Mouse (Mus musculus): Measurements from ENCODE around the gene Zfp326. TPM values are rescaled to one million over a fixed set of nuclear protein-coding genes. Genes with fewer than 3 reads are reported as not detected.
A peak's percentile ranks its signal among the peaks of the same experiment; 100 is the strongest.

Gene Zfp326
- polyA plus RNA-seq (2015; fragmentation: Nextera tagmentation; extraction: Ambion mirVana) = 21.5 and 24.8 TPM in 2 replicates

DNA sequence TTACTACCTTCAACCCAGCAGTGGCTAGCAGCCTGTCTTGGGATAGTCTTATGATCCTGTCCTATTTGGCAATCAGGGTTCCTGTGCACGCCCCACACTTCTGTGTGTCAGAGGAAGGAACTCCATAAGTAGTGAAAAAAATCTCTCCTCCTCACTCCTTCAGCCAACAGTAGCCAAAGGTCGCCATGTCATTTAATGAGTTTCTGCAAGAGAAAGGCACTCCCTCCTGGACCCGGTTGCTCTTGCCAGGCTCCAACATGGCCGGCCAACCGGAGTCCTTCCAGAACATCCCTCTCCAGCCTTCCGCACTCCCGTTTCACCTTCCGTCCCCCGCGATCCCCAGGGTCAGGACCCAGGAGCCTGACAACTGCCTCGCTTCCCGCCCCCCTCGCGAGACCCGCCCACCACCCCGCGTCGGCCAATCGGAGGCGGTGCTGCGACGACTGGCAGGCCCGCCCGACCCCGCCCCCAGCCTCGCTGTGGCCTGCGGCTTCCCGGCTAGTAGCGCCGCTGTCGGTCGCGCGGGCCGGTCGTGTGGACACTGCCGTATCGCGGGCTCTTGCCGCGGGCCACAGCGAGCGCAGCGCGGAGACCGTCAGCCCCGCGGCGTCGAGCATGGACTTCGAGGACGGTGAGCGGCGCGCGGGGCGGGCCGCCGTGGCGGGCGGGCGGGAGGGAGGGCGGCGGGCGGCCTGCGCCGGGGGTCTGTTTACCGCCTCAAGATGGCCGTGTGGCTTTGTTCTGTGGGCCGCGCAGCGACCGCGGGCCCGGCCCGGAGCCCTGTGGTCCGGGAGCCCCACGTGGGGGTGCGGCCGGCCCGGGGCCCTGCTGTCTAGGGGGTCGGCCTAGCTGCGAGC lies at the start of gene Zfp326:
TSS of gene Zfp326 (plus strand) at position 498 of the 857 bp plus-strand sequence.
- peak within 1 kb of the TSS; percentile 98 for H3K9ac ChIP-seq (ENCODE audit: low read length)
- ATAC-seq (replicated peaks; ENCODE audit: extremely low read depth, insufficient read depth, low FRiP score) = peak; percentile 95
- peak within 1 kb of the TSS; percentile 85 for H3K27ac ChIP-seq (ENCODE audit: low read length)
- H3K4me1 ChIP-seq (ENCODE audit: control insufficient read depth, insufficient read depth, low read length) = peaks cover 19% of the 10 kb centered on the region
- H3K4me2 ChIP-seq (ENCODE audit: low read depth, low read length) = peak within 1 kb of the TSS; percentile 71
- no peaks in the 10 kb centered on the region for H3K9me3 ChIP-seq (replicated peaks; ENCODE audit: control insufficient read depth, low read length)
- H3K27me3 ChIP-seq (ENCODE audit: control insufficient read depth, insufficient read depth, low read length) = no peaks in the 10 kb centered on the region
- 1% methylated on average over 71 of the region's 83 CpGs for WGBS
- H3K4me3 ChIP-seq (ENCODE audit: low read length) = peak within 1 kb of the TSS; percentile 94
- H3K36me3 ChIP-seq (ENCODE audit: control insufficient read depth, insufficient read depth) = no peaks in the 10 kb centered on the region

DNA sequence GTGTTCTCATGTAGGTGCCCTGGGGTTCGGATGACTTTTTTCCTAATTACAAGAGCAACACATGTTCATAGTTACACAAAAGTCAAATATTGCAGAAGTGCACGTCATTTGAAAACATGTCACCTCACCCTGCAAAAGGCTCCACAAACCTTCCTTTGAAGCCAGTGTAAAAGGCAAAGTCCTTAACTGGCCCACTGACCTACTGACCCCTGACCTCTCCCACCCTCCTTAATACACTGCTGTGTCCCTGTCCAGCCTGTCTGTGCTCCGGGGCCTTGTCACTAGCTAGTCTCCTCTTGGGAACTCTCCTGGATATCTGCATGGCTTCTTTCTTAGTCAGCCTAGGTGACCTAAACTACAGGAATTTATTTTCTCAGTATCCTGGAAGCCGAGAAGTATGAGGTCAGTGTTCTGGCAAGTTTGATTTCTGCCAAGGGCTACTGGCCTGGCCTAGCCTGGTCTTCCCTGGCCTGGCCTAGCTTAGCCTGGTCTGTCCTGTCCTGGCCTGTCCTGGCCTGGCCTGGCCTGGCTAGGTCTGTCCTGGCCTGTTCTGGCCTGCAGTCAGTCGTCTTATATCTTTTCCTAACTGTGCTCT lies 49.4 kb upstream of the Zfp326 start:
- H3K9ac ChIP-seq (ENCODE audit: low read length) = no peak overlapping the region
- 80% methylated on average over 5 of the region's 5 CpGs for WGBS

DNA sequence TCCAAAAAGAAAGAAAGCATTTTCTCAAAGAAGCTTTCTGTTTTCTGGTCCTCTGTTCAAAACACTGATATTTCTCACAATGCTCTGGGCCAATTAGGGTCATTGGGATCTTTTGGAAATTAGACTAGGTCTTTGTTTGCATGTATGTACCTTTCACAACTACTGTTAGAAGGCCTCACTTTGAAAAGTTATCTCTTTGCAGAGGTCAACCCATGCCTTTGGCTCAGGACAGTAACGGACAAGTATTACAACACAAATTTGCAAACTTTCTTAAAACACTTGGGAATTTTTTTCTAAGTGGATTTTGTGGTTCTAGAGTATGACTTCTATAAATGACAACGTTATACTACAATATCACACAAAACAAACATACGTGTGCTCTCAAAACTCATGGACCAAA lies 48.3 kb upstream of the Zfp326 start:
- no peak overlapping the region for H3K4me2 ChIP-seq (ENCODE audit: low read depth, low read length)
- peaks cover 27% of the 10 kb centered on the region for H3K4me1 ChIP-seq (ENCODE audit: control insufficient read depth, insufficient read depth, low read length)
- no peak for ATAC-seq (replicated peaks; ENCODE audit: extremely low read depth, insufficient read depth, low FRiP score)
- H3K27me3 ChIP-seq (ENCODE audit: control insufficient read depth, insufficient read depth, low read length) = no peaks in the 10 kb centered on the region
- no peak overlapping the region for H3K9ac ChIP-seq (ENCODE audit: low read length)
- no peak overlapping the region for H3K27ac ChIP-seq (ENCODE audit: low read length)
- H3K4me3 ChIP-seq (ENCODE audit: low read length) = no peak overlapping the region
- H3K9me3 ChIP-seq (replicated peaks; ENCODE audit: control insufficient read depth, low read length) = no peaks in the 10 kb centered on the region
- no peaks in the 10 kb centered on the region for H3K36me3 ChIP-seq (ENCODE audit: control insufficient read depth, insufficient read depth)
- WGBS = 93% methylated on average over 3 of the region's 3 CpGs

More for the DNA sequence above, 49.4 kb upstream of the Zfp326 start:
- Histone ChIP-seq H3K36me3 (ENCODE audit: control insufficient read depth, insufficient read depth) (no peaks in the 10 kb centered on the region), H3K4me2 (ENCODE audit: low read depth, low read length) (no peak overlapping the region), H3K27ac (ENCODE audit: low read length) (no peak overlapping the region), H3K4me3 (ENCODE audit: low read length) (no peak overlapping the region), H3K27me3 (ENCODE audit: control insufficient read depth, insufficient read depth, low read length) (no peaks in the 10 kb centered on the region), H3K9me3 (replicated peaks; ENCODE audit: control insufficient read depth, low read length) (no peaks in the 10 kb centered on the region), H3K4me1 (ENCODE audit: control insufficient read depth, insufficient read depth, low read length) (peaks cover 27% of the 10 kb centered on the region)
- ATAC-seq (replicated peaks; ENCODE audit: extremely low read depth, insufficient read depth, low FRiP score) = no peak

DNA sequence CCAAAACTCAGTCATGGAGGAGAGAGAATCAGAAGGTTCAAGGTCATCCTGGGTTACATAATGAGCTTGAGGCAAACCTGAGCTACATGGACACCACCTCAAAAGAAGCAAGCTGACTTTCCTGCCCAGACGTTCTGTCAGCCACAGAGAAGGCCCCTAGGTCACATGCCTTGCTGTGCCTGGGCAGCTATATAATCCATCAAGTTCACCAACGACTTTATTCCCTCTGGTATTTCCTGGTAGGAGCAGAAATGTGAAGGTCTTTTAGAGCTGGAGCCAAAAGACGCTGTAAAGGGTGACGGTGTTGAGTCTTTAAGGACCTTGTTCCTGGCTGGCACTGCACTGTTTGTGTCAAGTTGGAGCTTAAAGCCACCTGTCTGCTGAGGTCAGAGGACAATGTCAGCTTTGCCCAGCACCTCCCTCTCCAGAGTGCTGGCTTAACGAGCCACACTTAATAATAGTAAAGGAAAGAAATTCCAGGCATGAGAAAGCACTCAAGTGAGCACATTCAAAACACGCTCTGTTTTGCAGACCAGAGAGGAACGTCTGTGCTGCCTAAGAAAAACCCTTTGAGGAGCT lies 47.3 kb upstream of the Zfp326 start:
- H3K4me3 ChIP-seq (ENCODE audit: low read length) = no peak overlapping the region
- 29% methylated on average over 7 of the region's 7 CpGs for WGBS
- peaks cover 23% of the 10 kb centered on the region for H3K4me1 ChIP-seq (ENCODE audit: control insufficient read depth, insufficient read depth, low read length)
- no peak overlapping the region for H3K9ac ChIP-seq (ENCODE audit: low read length)
- H3K4me2 ChIP-seq (ENCODE audit: low read depth, low read length) = no peak overlapping the region
- no peaks in the 10 kb centered on the region for H3K36me3 ChIP-seq (ENCODE audit: control insufficient read depth, insufficient read depth)
- no peak for ATAC-seq (replicated peaks; ENCODE audit: extremely low read depth, insufficient read depth, low FRiP score)
- H3K9me3 ChIP-seq (replicated peaks; ENCODE audit: control insufficient read depth, low read length) = no peaks in the 10 kb centered on the region
- H3K27me3 ChIP-seq (ENCODE audit: control insufficient read depth, insufficient read depth, low read length) = no peaks in the 10 kb centered on the region
- peak overlapping the region; percentile 27; the same call in 1 of the 2 replicates for H3K27ac ChIP-seq (ENCODE audit: low read length)

DNA sequence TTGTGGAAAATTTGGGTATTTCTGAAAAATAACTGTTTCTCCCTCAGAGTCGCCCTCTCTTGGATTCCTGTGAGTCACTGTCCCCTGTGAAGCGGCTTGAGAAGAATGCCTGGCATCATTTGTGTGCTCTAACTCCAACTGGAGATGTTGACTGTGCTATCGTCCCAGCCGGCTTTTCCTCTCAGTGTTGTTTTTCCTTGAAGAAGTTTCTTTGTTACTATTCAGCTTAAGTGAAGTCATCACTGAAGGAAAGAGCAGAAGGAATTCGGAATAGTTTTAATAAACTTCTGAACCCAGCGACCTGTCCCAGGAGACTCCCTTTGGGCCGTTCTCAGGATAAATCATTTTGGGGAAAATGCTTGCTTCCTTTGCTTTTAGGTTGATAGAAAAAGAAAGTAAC lies 44.2 kb upstream of the Zfp326 start:
- WGBS = 68% methylated on average over 7 of the region's 7 CpGs

DNA sequence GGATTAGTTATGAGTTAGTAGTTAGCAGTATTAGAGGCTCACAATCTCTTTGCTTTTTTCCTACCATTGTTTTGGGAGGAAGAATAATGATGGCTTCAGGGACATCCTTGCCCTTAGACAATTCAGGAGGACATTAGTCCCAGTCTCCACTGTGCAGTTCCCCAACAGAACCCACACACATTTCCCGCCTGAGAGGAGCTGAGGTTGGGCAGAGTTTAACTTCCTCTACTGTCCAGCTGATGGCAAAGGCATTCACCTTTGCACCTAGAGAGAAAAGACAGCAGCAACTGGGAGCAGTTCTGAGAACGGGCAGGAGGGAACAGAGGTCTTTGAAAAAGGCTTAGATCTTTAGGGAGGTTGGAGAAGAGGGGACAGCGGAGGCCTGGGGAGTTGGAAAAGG lies 42.4 kb upstream of the Zfp326 start:
- Histone ChIP-seq H3K4me2 (ENCODE audit: low read depth, low read length) (no peak overlapping the region), H3K9me3 (replicated peaks; ENCODE audit: control insufficient read depth, low read length) (no peaks in the 10 kb centered on the region), H3K4me1 (ENCODE audit: control insufficient read depth, insufficient read depth, low read length) (peaks cover 9% of the 10 kb centered on the region), H3K36me3 (ENCODE audit: control insufficient read depth, insufficient read depth) (no peaks in the 10 kb centered on the region), H3K4me3 (ENCODE audit: low read length) (no peak overlapping the region), H3K27ac (ENCODE audit: low read length) (no peak overlapping the region), H3K27me3 (ENCODE audit: control insufficient read depth, insufficient read depth, low read length) (no peaks in the 10 kb centered on the region), H3K9ac (ENCODE audit: low read length) (no peak overlapping the region)
- 67% methylated on average over 3 of the region's 3 CpGs for WGBS
- ATAC-seq (replicated peaks; ENCODE audit: extremely low read depth, insufficient read depth, low FRiP score) = no peak

More for the DNA sequence above, 44.2 kb upstream of the Zfp326 start:
- no peaks in the 10 kb centered on the region for H3K27me3 ChIP-seq (ENCODE audit: control insufficient read depth, insufficient read depth, low read length)
- H3K4me1 ChIP-seq (ENCODE audit: control insufficient read depth, insufficient read depth, low read length) = peaks cover 12% of the 10 kb centered on the region
- no peak overlapping the region for H3K4me3 ChIP-seq (ENCODE audit: low read length)
- H3K9ac ChIP-seq (ENCODE audit: low read length) = no peak overlapping the region
- ATAC-seq (replicated peaks; ENCODE audit: extremely low read depth, insufficient read depth, low FRiP score) = no peak
- no peak overlapping the region for H3K27ac ChIP-seq (ENCODE audit: low read length)
- no peaks in the 10 kb centered on the region for H3K36me3 ChIP-seq (ENCODE audit: control insufficient read depth, insufficient read depth)
- no peak overlapping the region for H3K4me2 ChIP-seq (ENCODE audit: low read depth, low read length)
- no peaks in the 10 kb centered on the region for H3K9me3 ChIP-seq (replicated peaks; ENCODE audit: control insufficient read depth, low read length)

DNA sequence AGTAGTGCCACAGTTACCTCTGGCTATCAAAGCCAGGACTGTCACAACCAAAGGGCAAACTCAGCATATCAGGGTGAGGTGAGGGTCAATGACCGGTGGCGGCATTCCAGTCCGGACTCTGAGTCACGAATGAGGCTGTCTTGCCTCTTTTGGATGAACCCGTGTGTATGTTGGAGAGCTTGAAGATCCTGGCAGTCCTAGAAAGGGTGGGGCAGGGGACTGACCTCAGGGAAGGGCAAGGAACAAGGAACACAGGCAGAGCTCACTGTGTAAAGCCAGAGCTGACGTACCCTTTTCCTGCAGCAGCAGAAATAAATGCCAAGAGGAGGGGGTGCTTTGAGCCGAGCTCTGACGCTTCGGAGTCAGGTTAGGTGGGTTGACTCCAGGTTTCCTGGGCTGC lies 40.4 kb upstream of the Zfp326 start:
- WGBS = 49% methylated on average over 9 of the region's 9 CpGs
- no peaks in the 10 kb centered on the region for H3K9me3 ChIP-seq (replicated peaks; ENCODE audit: control insufficient read depth, low read length)
- H3K27me3 ChIP-seq (ENCODE audit: control insufficient read depth, insufficient read depth, low read length) = no peaks in the 10 kb centered on the region
- no peak overlapping the region for H3K4me2 ChIP-seq (ENCODE audit: low read depth, low read length)
- peaks cover 2% of the 10 kb centered on the region; the same call in 1 of the 2 replicates for H3K4me1 ChIP-seq (ENCODE audit: control insufficient read depth, insufficient read depth, low read length)
- no peaks in the 10 kb centered on the region for H3K36me3 ChIP-seq (ENCODE audit: control insufficient read depth, insufficient read depth)
- no peak for ATAC-seq (replicated peaks; ENCODE audit: extremely low read depth, insufficient read depth, low FRiP score)
- H3K27ac ChIP-seq (ENCODE audit: low read length) = no peak overlapping the region
- H3K9ac ChIP-seq (ENCODE audit: low read length) = no peak overlapping the region
- H3K4me3 ChIP-seq (ENCODE audit: low read length) = no peak overlapping the region

DNA sequence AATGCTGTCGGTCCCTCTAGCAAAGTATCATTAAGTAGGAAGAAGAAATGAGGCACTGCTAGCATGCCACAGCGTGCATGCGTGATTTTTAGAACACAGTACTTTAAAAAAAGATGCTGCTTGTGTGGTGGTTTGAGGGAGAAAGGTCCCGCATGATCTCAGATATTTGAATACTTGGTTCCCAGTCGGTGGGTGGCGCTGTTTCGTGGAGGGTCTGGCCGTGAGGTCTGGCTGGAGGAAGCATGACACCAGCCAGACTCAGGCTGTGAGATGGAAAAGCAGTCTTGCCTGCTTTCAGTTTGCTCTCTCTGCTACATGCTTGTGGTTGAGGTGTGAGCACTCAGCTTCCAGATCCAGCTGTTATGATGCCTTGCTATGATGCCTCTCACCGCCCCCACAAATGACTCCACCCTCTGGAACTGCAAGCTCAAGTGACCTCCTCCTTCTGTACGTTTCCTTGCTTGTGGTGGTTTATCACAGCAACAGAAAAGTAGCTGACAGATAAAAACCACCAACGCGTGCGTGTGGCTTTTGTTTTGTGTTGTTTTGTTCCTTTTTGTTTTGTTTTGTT lies 36.5 kb upstream of the Zfp326 start:
- 62% methylated on average over 13 of the region's 13 CpGs for WGBS
- ATAC-seq (replicated peaks; ENCODE audit: extremely low read depth, insufficient read depth, low FRiP score) = no peak

More for the DNA sequence above, 36.5 kb upstream of the Zfp326 start:
- no peaks in the 10 kb centered on the region for H3K9me3 ChIP-seq (replicated peaks; ENCODE audit: control insufficient read depth, low read length)
- H3K36me3 ChIP-seq (ENCODE audit: control insufficient read depth, insufficient read depth) = no peaks in the 10 kb centered on the region
- no peak overlapping the region for H3K4me2 ChIP-seq (ENCODE audit: low read depth, low read length)
- H3K27me3 ChIP-seq (ENCODE audit: control insufficient read depth, insufficient read depth, low read length) = no peaks in the 10 kb centered on the region
- H3K4me1 ChIP-seq (ENCODE audit: control insufficient read depth, insufficient read depth, low read length) = peaks cover 2% of the 10 kb centered on the region; the same call in 1 of the 2 replicates
- H3K4me3 ChIP-seq (ENCODE audit: low read length) = no peak overlapping the region
- no peak overlapping the region for H3K27ac ChIP-seq (ENCODE audit: low read length)
- no peak overlapping the region for H3K9ac ChIP-seq (ENCODE audit: low read length)
